Mouse (Mus musculus): ENCODE data around the gene Hey2. TPM values are rescaled to one million over a fixed set of nuclear protein-coding genes. Genes with fewer than 3 reads are reported as not detected.

Hey2 gene
- polyA plus RNA-seq, 1 experiment from 2014 or later: 5.6 TPM

DNA sequence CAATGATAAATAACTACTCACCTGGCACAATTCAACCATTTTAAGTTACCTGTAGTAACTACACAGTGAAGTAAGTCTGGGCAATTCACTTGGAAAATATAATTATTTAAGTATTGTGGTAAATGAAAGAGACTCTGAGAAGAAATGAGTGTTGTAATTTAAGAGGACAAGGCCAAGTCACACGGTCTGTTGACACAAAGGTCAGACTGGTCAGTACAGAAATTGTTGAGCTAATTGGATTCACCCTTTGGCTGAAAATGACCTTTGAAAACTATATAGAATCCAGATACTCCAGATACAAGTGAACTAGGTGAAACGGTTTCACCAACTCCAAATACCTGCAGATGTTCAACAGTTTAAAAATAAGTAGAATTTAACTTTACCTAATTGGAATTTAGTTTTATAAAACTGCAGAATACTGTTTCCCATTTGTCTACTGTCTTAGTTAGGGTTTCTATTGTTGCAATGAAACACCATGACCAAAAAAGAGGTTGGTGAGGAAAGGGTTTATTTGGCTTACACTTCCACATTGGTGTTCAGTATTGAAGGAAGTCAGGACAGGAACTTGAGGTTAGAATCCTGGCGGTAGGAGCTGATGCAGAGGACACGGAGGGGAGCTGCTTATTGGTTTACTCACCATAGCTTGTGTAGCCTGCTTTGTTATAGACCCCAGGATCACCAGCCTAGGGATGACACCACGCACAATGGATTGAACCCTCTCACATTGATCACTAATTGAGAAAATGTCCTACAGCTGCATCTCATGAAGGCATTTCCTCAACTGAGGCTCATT lies 45.9 kb downstream of the Hey2 start:
- Histone ChIP-seq H3K27me3 (ENCODE audit: control insufficient read depth, insufficient read depth, low read length) (no peaks in the 10 kb centered on the region), H3K4me1 (ENCODE audit: control insufficient read depth, insufficient read depth, low read length) (no peaks in the 10 kb centered on the region), H3K9me3 (replicated peaks; ENCODE audit: control insufficient read depth, low read length) (peaks cover 4% of the 10 kb centered on the region; the same call in 1 of the 2 replicates), H3K27ac (ENCODE audit: low read length) (no peak overlapping the region), H3K4me3 (replicated peaks; ENCODE audit: low read length) (no peak overlapping the region), H3K9ac (ENCODE audit: low read length) (no peak overlapping the region), H3K36me3 (ENCODE audit: control insufficient read depth, insufficient read depth, low read length) (no peaks in the 10 kb centered on the region), H3K4me2 (ENCODE audit: low read depth, low read length) (no peak overlapping the region)
- no peak for ATAC-seq (ENCODE audit: insufficient read depth, low FRiP score)
- WGBS: 81% methylated on average over 5 of the region's 5 CpGs

DNA sequence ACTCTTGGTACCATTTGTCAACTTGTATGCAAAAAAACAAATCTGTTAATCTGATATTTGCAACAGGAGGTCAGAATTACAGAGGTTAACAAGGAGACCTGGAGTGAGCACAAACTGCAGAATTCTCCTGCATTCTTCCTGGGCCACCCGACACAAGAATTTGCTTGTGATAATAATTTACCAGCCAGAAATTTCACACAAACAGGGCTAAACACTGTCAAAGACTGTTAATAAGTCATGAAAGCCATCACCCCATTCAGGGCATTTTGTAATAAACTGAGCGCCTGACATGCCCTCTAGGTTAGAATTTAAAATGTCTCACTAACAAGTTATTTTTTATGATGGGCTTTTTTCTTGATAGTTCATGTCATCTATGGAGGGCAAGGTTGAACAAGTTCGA lies 51.6 kb downstream of the Hey2 start:
- no peaks in the 10 kb centered on the region for H3K36me3 ChIP-seq (ENCODE audit: control insufficient read depth, insufficient read depth, low read length)
- no peak overlapping the region for H3K27ac ChIP-seq (ENCODE audit: low read length)
- H3K4me2 ChIP-seq (ENCODE audit: low read depth, low read length): no peak overlapping the region
- H3K27me3 ChIP-seq (ENCODE audit: control insufficient read depth, insufficient read depth, low read length): no peaks in the 10 kb centered on the region
- no peak for ATAC-seq (ENCODE audit: insufficient read depth, low FRiP score)
- peaks cover 4% of the 10 kb centered on the region; the same call in 1 of the 2 replicates for H3K9me3 ChIP-seq (replicated peaks; ENCODE audit: control insufficient read depth, low read length)
- no peak overlapping the region for H3K4me3 ChIP-seq (replicated peaks; ENCODE audit: low read length)
- no peak overlapping the region for H3K9ac ChIP-seq (ENCODE audit: low read length)
- WGBS: 79% methylated on average over 3 of the region's 3 CpGs
- H3K4me1 ChIP-seq (ENCODE audit: control insufficient read depth, insufficient read depth, low read length): no peaks in the 10 kb centered on the region

DNA sequence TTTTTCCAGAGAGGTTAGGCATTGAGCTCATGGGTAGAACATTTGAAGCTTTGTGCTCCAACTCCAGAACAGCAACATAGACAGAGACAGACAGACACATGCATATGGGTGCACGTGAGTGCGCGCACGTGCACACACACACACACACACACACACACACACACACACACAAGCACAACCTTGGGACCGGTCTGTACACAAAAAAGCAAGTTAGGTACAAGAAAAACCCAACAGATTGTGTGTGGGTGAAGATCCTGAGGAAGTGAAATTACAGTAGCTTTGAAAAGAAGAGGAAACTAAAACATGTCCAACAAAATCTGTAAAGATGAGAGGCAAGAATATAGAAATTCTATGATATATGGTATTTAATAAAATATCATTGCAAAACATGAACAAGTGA lies 53.1 kb downstream of the Hey2 start:
- H3K4me3 ChIP-seq (replicated peaks; ENCODE audit: low read length): no peak overlapping the region
- H3K4me1 ChIP-seq (ENCODE audit: control insufficient read depth, insufficient read depth, low read length): no peaks in the 10 kb centered on the region
- no peak overlapping the region for H3K27ac ChIP-seq (ENCODE audit: low read length)
- no peaks in the 10 kb centered on the region for H3K36me3 ChIP-seq (ENCODE audit: control insufficient read depth, insufficient read depth, low read length)
- no peaks in the 10 kb centered on the region for H3K9me3 ChIP-seq (replicated peaks; ENCODE audit: control insufficient read depth, low read length)
- H3K9ac ChIP-seq (ENCODE audit: low read length): no peak overlapping the region
- H3K4me2 ChIP-seq (ENCODE audit: low read depth, low read length): no peak overlapping the region
- no peaks in the 10 kb centered on the region for H3K27me3 ChIP-seq (ENCODE audit: control insufficient read depth, insufficient read depth, low read length)
- ATAC-seq (ENCODE audit: insufficient read depth, low FRiP score): no peak
- 93% methylated on average over 5 of the region's 5 CpGs for WGBS

DNA sequence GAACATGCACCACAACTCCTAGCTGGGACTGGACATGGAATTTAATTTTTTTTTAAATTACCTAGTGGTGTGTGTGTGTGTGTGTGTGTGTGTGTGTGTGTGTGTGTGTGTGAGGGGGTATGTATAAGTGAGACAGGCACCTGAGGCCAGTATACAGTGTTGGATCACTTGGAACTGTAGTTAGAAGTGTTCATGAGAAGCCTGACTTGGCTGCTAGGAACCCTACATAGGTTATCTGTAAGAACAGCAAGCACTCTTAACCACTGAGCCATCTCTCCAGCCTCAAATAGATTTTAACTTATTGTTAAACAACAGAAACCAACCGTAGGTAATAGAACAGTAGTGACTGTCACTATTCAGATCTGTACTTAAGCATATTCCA lies 54.3 kb downstream of the Hey2 start:
- no peak overlapping the region for H3K27ac ChIP-seq (ENCODE audit: low read length)
- no peaks in the 10 kb centered on the region for H3K27me3 ChIP-seq (ENCODE audit: control insufficient read depth, insufficient read depth, low read length)
- H3K9me3 ChIP-seq (replicated peaks; ENCODE audit: control insufficient read depth, low read length): no peaks in the 10 kb centered on the region
- no peak overlapping the region for H3K9ac ChIP-seq (ENCODE audit: low read length)
- H3K4me1 ChIP-seq (ENCODE audit: control insufficient read depth, insufficient read depth, low read length): no peaks in the 10 kb centered on the region
- 81% methylated on average over 1 of the region's 1 CpGs for WGBS
- H3K4me3 ChIP-seq (replicated peaks; ENCODE audit: low read length): no peak overlapping the region
- ATAC-seq (ENCODE audit: insufficient read depth, low FRiP score): no peak
- no peak overlapping the region for H3K4me2 ChIP-seq (ENCODE audit: low read depth, low read length)
- no peaks in the 10 kb centered on the region for H3K36me3 ChIP-seq (ENCODE audit: control insufficient read depth, insufficient read depth, low read length)

DNA sequence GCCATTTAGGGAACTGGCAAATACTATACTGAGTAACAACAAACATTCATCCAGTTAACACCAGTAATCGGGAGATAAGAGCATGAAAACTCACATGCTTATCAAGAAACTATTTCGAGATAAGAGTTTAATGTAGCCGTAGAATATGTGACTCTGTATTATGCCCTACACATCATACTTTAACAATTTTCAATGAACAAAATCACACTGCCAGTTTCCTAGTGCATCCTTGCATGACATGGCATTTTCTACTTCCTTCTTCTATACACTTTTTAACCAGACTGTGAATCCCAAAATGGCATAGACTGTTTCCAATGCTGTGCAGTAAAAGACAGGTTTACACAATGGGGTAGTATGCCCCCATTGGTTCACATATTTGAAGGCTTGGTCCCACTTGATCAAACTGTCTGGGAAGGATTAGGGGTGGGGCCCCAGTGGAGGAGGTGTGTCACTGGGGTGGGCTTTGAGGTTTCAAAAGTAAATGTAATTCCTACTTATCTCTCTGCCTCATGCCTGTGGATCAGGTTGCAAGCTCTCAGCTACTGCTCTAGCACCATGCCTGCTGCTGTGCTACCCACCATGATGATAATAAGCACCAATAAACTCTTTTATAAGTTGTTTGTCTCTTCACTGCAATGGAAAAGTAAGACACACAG lies 54.8 kb downstream of the Hey2 start:
- Histone ChIP-seq H3K27me3 (ENCODE audit: control insufficient read depth, insufficient read depth, low read length) (no peaks in the 10 kb centered on the region), H3K36me3 (ENCODE audit: control insufficient read depth, insufficient read depth, low read length) (no peaks in the 10 kb centered on the region)
- ATAC-seq (ENCODE audit: insufficient read depth, low FRiP score): no peak

DNA sequence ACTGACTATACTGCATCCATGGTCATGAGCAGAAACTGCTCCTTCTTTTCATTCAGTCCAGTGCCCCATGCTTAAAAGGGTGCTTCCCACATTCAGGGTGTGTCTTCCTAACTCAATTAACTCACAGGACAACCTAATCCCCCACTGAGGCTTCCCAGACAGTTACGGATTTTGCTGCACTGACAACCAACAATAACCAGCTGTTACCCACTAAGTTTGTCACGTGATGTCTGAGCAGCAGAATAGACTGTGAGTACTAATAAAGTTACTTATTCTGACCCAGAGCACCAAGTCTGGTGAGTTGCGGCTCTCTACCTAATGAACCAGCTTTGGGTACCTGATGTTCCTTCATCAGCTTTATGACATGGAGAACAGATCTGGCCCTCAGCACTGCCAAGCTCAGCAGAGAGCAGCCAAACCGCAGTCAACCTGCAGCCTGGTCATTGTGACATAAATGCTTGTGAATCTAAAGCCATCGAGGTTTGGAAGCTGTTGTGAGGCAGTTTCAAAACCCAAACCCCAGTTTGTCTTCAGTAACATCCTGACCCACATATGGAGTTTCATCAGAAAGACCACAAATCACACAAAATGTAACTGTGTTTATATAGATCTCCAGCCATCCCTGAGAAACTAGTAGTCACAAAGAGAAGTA lies 56.4 kb downstream of the Hey2 start:
- Histone ChIP-seq H3K4me3 (replicated peaks; ENCODE audit: low read length) (no peak overlapping the region), H3K4me1 (ENCODE audit: control insufficient read depth, insufficient read depth, low read length) (no peaks in the 10 kb centered on the region), H3K27me3 (ENCODE audit: control insufficient read depth, insufficient read depth, low read length) (no peaks in the 10 kb centered on the region), H3K4me2 (ENCODE audit: low read depth, low read length) (no peak overlapping the region), H3K36me3 (ENCODE audit: control insufficient read depth, insufficient read depth, low read length) (no peaks in the 10 kb centered on the region), H3K9ac (ENCODE audit: low read length) (no peak overlapping the region), H3K9me3 (replicated peaks; ENCODE audit: control insufficient read depth, low read length) (no peaks in the 10 kb centered on the region), H3K27ac (ENCODE audit: low read length) (no peak overlapping the region)
- 69% methylated on average over 5 of the region's 5 CpGs for WGBS
- ATAC-seq (ENCODE audit: insufficient read depth, low FRiP score): no peak

More for the DNA sequence above, 54.8 kb downstream of the Hey2 start:
- H3K4me2 ChIP-seq (ENCODE audit: low read depth, low read length): no peak overlapping the region
- WGBS: 60% methylated on average over 3 of the region's 3 CpGs
- no peak overlapping the region for H3K4me3 ChIP-seq (replicated peaks; ENCODE audit: low read length)
- H3K27ac ChIP-seq (ENCODE audit: low read length): no peak overlapping the region
- no peak overlapping the region for H3K9ac ChIP-seq (ENCODE audit: low read length)
- H3K4me1 ChIP-seq (ENCODE audit: control insufficient read depth, insufficient read depth, low read length): no peaks in the 10 kb centered on the region
- no peaks in the 10 kb centered on the region for H3K9me3 ChIP-seq (replicated peaks; ENCODE audit: control insufficient read depth, low read length)

Other genes with a start within 250 kb of the Hey2 start
- gene Trmt11, start 242.1 kb downstream of the Hey2 start, polyA plus RNA-seq (2015; fragmentation: Nextera tagmentation; extraction: Ambion mirVana): 25.2 and 30.5 TPM in 2 replicates
- 33.0 and 36.3 TPM in 2 replicates for gene Hint3, start 213.2 kb downstream of the Hey2 start, polyA plus RNA-seq (2015; fragmentation: Nextera tagmentation; extraction: Ambion mirVana)
- gene Ncoa7, start 39.5 kb downstream of the Hey2 start, polyA plus RNA-seq (2015; fragmentation: Nextera tagmentation; extraction: Ambion mirVana): 9.6 and 11.9 TPM in 2 replicates